Mouse (Mus musculus) heart, adult 2 months (tissue): ENCODE measurements at regions not wholly inside any gene's neighbourhood (a gene's known extent, or its start where the extent isn't known, plus 50 kb on each side); places are given as distances from the start of the nearest gene placed in this dataset.
A peak's percentile ranks its signal among the peaks of the same experiment; 100 is the strongest.

Experiments
- DNase-seq, 2 experiments: peaks; one replicate each; pipeline ENCODE4 v3.0.0; 2021
- H3K27ac ChIP-seq: fragments of 200-600 bp; 2 replicates; pipeline ENCODE4 v1.8.1; 2022
- H3K27me3 ChIP-seq: fragments of 200-500 bp; 2 replicates; pipeline ENCODE4 v1.6.1; 2012; ENCODE audit warnings: mild to moderate bottlenecking, low read length, inconsistent platforms, mixed read lengths; ENCODE audit not compliant: control insufficient read depth, insufficient read depth
- H3K36me3 ChIP-seq: fragments of 200-500 bp; 2 replicates; pipeline ENCODE4 v1.6.1; 2012; ENCODE audit warnings: low read length, inconsistent platforms; ENCODE audit not compliant: control insufficient read depth, insufficient read depth
- H3K4me1 ChIP-seq: fragments of 200-500 bp; 2 replicates; pipeline ENCODE4 v1.6.1; 2011; ENCODE audit warnings: low read length; ENCODE audit not compliant: control insufficient read depth, insufficient read depth
- H3K4me3 ChIP-seq: fragments of 200-600 bp; 2 replicates; pipeline ENCODE4 v1.8.1; 2022
- H3K79me2 ChIP-seq: fragments of 200-500 bp; replicated peaks from 2 replicates; pipeline ENCODE4 v1.6.1; 2012; ENCODE audit warnings: mild to moderate bottlenecking, inconsistent platforms, low read length, moderate library complexity, mixed read lengths; ENCODE audit not compliant: control insufficient read depth, insufficient read depth
- H3K9ac ChIP-seq: fragments of 200-500 bp; 2 replicates; pipeline ENCODE4 v1.6.1; 2012; ENCODE audit warnings: low read depth, mild to moderate bottlenecking, control low read depth, inconsistent platforms, low read length, mixed read lengths
- CTCF ChIP-seq: fragments of 200-600 bp; IDR thresholded peaks from 2 replicates; pipeline ENCODE4 v1.8.1; 2022; ENCODE audit warnings: antibody characterized with exemption, mild to moderate bottlenecking, moderate library complexity
- EP300 ChIP-seq: fragments of 200-500 bp; IDR thresholded peaks from 2 replicates; pipeline ENCODE4 v1.6.1; 2011; ENCODE audit warnings: low read depth, low read length, control low read depth; ENCODE audit not compliant: insufficient read depth
- POLR2A ChIP-seq: fragments of 200-500 bp; IDR thresholded peaks from 2 replicates; pipeline ENCODE4 v1.6.1; 2011; ENCODE audit warnings: mild to moderate bottlenecking, low read depth, low read length, control low read depth; ENCODE audit not compliant: insufficient read depth
- WGBS: fragments of 180-500 bp; shearing (Covaris S2); methylation state at CpG from one replicate; pipeline ENCODE4 v1.1.7; 2018; 5-methylcytosine and 5-hydroxymethylcytosine counted together
- intact Hi-C: fragments of 180-260 bp; cut with DNase I; formaldehyde crosslinking; loops from one replicate; pipeline ENCODE4 v1.15.1; 2025
- microRNA-seq, 2 experiments: library from miRNA; unstranded; fragments of <30 nt; microRNA quantifications; one replicate each; pipeline ENCODE4 v1.2.0; 2021

DNA sequence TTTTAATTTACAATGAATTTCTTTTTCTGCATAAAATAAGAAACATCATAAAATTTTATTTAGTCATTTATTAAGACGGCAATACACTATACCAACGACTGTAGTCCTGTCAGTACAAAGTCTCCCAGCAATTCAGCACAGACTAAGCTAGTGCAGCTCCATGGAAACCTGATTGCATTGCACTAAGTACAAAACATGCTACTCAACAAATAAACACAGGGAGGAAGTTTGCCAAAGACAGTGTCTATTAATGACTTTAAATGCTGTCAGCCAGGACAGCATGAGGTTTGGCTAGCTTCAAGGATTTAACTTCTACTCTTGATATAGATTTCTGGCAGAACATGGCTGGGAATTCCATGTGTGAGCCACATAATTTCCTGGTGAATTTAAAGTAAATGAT lies 1515.7 kb upstream of the Cdh6 start:
- Histone ChIP-seq H3K36me3 (no peaks in the 10 kb centered on the region), H3K4me1 (no peaks in the 10 kb centered on the region), H3K79me2 (no peaks in the 10 kb centered on the region), H3K27ac (no peak overlapping the region), H3K27me3 (no peaks in the 10 kb centered on the region), H3K9ac (no peak overlapping the region), H3K4me3 (no peak overlapping the region)
- WGBS, result 65% methylated on average over 2 of the region's 2 CpGs
- DNase-seq, result no peak
- TF ChIP-seq EP300 (no peak), CTCF (no peak), POLR2A (no peak)
- intact Hi-C loops, result no loop called here

DNA sequence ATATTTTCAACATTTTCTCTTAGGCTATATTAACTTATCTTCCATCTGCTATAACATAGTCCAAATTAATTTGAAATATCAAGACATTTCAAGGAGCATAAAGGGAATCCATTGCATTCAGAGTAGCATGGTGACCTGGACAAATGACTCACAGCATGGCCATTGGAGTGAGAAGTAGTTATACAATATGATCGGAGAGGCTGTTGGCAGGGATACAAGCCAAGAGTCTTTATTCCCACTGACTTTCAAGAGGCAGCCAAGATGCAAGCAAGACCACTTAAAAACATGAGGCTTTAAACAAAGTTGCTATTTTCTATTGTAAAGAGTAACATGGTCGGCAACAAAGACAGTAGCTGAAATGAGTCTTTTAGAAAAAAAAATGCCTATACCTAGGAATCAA lies 1468.8 kb upstream of the Cdh6 start:
- H3K9ac ChIP-seq, result no peak overlapping the region
- no peak for TF ChIP-seq POLR2A
- no peak for TF ChIP-seq CTCF
- TF ChIP-seq EP300, result no peak
- H3K36me3 ChIP-seq, result no peaks in the 10 kb centered on the region
- no peaks in the 10 kb centered on the region for H3K27me3 ChIP-seq
- DNase-seq, result no peak
- no peak overlapping the region for H3K27ac ChIP-seq
- H3K4me3 ChIP-seq, result no peak overlapping the region
- no peaks in the 10 kb centered on the region for H3K4me1 ChIP-seq
- whole genome bisulfite sequencing, result 85% methylated on average over 2 of the region's 2 CpGs
- intact Hi-C loops, result no loop called here
- no peaks in the 10 kb centered on the region for H3K79me2 ChIP-seq

DNA sequence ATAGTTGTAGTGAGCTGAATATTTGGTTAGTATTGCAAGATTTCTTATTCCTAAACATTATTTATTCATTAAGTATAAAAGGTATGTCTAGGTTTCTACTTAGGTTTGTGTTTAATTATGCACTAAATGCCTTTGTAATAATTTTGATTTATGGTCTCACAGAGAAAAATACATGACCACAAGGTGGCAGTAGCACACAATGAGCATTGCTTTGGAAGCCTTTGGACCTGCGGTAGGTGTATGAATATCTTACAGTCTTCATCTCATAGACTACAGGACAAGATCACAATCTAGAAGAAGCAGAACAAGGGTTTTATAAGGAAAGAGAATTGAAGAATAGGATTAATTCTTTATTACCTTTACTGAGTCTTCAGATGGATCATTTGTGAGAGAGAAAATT lies 1455.0 kb upstream of the Cdh6 start:
- TF ChIP-seq CTCF (peak; percentile 59), EP300 (no peak), POLR2A (no peak)
- no peaks in the 10 kb centered on the region for H3K36me3 ChIP-seq
- intact Hi-C loops, result no loop called here
- H3K9ac ChIP-seq, result no peak overlapping the region
- WGBS, result 33% methylated on average over 1 of the region's 1 CpGs
- DNase-seq, result no peak
- no peaks in the 10 kb centered on the region for H3K79me2 ChIP-seq
- no peaks in the 10 kb centered on the region for H3K4me1 ChIP-seq
- no peak overlapping the region for H3K4me3 ChIP-seq
- no peaks in the 10 kb centered on the region for H3K27me3 ChIP-seq
- no peak overlapping the region for H3K27ac ChIP-seq

DNA sequence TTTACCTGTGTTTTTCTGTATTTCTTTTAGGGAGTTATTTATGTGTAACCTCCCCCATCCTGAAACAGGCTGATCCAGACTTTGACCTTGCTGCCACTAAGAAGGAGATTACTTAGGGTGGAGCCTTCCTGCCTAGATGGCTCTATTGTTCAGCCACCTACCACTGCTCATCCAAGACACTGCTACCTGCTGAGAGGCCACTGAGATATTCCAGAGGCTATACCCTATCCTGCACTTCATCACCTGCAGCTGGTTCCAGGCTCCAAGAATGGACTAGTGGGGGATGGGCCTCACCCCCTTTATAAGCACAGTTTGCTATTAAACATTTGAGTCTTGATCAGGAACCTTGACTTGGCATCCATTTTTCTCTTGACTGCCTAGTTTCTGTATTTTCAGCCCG lies 1433.2 kb upstream of the Cdh6 start:
- TF ChIP-seq POLR2A, result no peak
- TF ChIP-seq EP300, result no peak
- no peak for TF ChIP-seq CTCF
- 76% methylated on average over 1 of the region's 1 CpGs for WGBS
- intact Hi-C loops, result no loop called here

More for the DNA sequence above, 1433.2 kb upstream of the Cdh6 start:
- no peak overlapping the region for H3K9ac ChIP-seq
- H3K4me1 ChIP-seq, result no peaks in the 10 kb centered on the region
- H3K79me2 ChIP-seq, result no peaks in the 10 kb centered on the region
- no peak for DNase-seq
- H3K36me3 ChIP-seq, result no peaks in the 10 kb centered on the region
- H3K4me3 ChIP-seq, result no peak overlapping the region
- H3K27ac ChIP-seq, result no peak overlapping the region
- no peaks in the 10 kb centered on the region for H3K27me3 ChIP-seq

Small RNA genes in the stretch of these regions (microRNA-seq; reads per million reads assigned to microRNA genes)
- gene Gm24080, result 0 reads per million in 2 experiments
